Mouse (Mus musculus) midbrain, postnatal 0 days (tissue): ENCODE data around the gene Prlh. TPM values are rescaled to one million over a fixed set of nuclear protein-coding genes. Genes with fewer than 3 reads are reported as not detected.

Source experiments
- ATAC-seq: fragments of 200-750 bp; cut with Nextera tagmentation; 2 replicates; pipeline ENCODE4 v1.8.0; 2017; ENCODE audit warnings: moderate number of reproducible peaks, mild to moderate bottlenecking, moderate TSS enrichment, moderate library complexity; ENCODE audit not compliant: low FRiP score
- DNase-seq: peaks from one replicate; pipeline ENCODE4 v3.0.0-alpha.2; 2015; ENCODE audit warnings: low spot score
- H3K27ac ChIP-seq: fragments of 300-500 bp; sonication (generic); 2 replicates; pipeline ENCODE4 v1.5.1; 2014; ENCODE audit warnings: low read depth, mild to moderate bottlenecking, low read length, mixed read lengths
- H3K27me3 ChIP-seq: fragments of 300-500 bp; sonication (generic); 2 replicates; pipeline ENCODE4 v1.6.1; 2014; ENCODE audit warnings: low read length, control low read depth, mixed read lengths; ENCODE audit not compliant: insufficient read depth
- H3K36me3 ChIP-seq: fragments of 300-500 bp; sonication (generic); 2 replicates; pipeline ENCODE4 v1.6.1; 2014; ENCODE audit warnings: low read length, control low read depth, mixed read lengths; ENCODE audit not compliant: insufficient read depth
- H3K4me1 ChIP-seq: fragments of 300-500 bp; sonication (generic); 2 replicates; pipeline ENCODE4 v1.6.1; 2014; ENCODE audit warnings: mild to moderate bottlenecking, control low read depth, antibody characterized with exemption, low read length, mixed read lengths; ENCODE audit not compliant: insufficient read depth
- H3K4me2 ChIP-seq: fragments of 300-500 bp; sonication (generic); 2 replicates; pipeline ENCODE4 v1.6.1; 2014; ENCODE audit warnings: low read depth, mild to moderate bottlenecking, low read length, mixed read lengths; ENCODE audit not compliant: poor library complexity, severe bottlenecking
- H3K4me3 ChIP-seq: fragments of 300-500 bp; sonication (generic); 2 replicates; pipeline ENCODE4 v1.5.1; 2014; ENCODE audit warnings: low read depth, mild to moderate bottlenecking, low read length, moderate library complexity
- H3K9ac ChIP-seq: fragments of 300-500 bp; sonication (generic); replicated peaks from 2 replicates; pipeline ENCODE4 v1.6.1; 2014; ENCODE audit warnings: mild to moderate bottlenecking, low read length, moderate library complexity, mixed read lengths; ENCODE audit not compliant: poor library complexity, severe bottlenecking
- H3K9me3 ChIP-seq: fragments of 300-500 bp; sonication (generic); 2 replicates; pipeline ENCODE4 v1.6.1; 2016; ENCODE audit warnings: low read length, control low read depth
- CTCF ChIP-seq: IDR thresholded peaks from 2 replicates; pipeline ENCODE4 v1.5.1; 2016; ENCODE audit warnings: antibody characterized with exemption, mild to moderate bottlenecking
- WGBS: fragments of 180-500 bp; shearing (Covaris S2); extraction: QIAGEN DNeasy Blood & Tissue Kit; methylation state at CpG from one replicate; pipeline ENCODE4 v1.1.7; 2014; 5-methylcytosine and 5-hydroxymethylcytosine counted together
- polyA plus RNA-seq: library from polyadenylated mRNA; unstranded; fragments of >200 nt; fragmentation: Nextera tagmentation; extraction: Ambion mirVana; gene quantifications from 2 replicates; pipeline ENCODE4 v1.2.1, GENCODE M21; 2015
- total RNA-seq: library from RNA; depleted of rRNA; stranded (reverse); fragments of >200 nt; gene quantifications from 2 replicates; pipeline ENCODE4 v1.2.3, GENCODE M21; 2014

The Prlh gene
- total and polyA plus RNA-seq, 2 experiments from 2014 or later, result not detected

- no peak overlapping the region for H3K9ac ChIP-seq
- no peaks in the 10 kb centered on the region for H3K27me3 ChIP-seq
- WGBS, result 43% methylated on average over 4 of the region's 4 CpGs
- H3K4me3 ChIP-seq, result no peak overlapping the region
- no peaks in the 10 kb centered on the region for H3K9me3 ChIP-seq
- H3K27ac ChIP-seq, result no peak overlapping the region
- no peak for DNase-seq
- H3K36me3 ChIP-seq, result no peaks in the 10 kb centered on the region
- TF ChIP-seq CTCF, result no peak
- H3K4me1 ChIP-seq, result no peaks in the 10 kb centered on the region
- H3K4me2 ChIP-seq, result no peak overlapping the region
- no peak for ATAC-seq
Measured at GRCm38 (mm10) chr1:90962526-90962925, 9.6 kb downstream of the Prlh start.

GRCm38 (mm10) chr1:90962994-90963393 is 10.1 kb downstream of the Prlh start:
- Histone ChIP-seq H3K36me3 (no peaks in the 10 kb centered on the region), H3K9ac (no peak overlapping the region), H3K27ac (no peak overlapping the region), H3K27me3 (no peaks in the 10 kb centered on the region), H3K9me3 (no peaks in the 10 kb centered on the region), H3K4me1 (no peaks in the 10 kb centered on the region), H3K4me2 (no peak overlapping the region), H3K4me3 (no peak overlapping the region)
- WGBS, result 22% methylated on average over 3 of the region's 3 CpGs
- TF ChIP-seq CTCF, result no peak
- DNase-seq (peak; percentile 22), ATAC-seq (no peak)

- Histone ChIP-seq H3K27ac (no peak overlapping the region), H3K36me3 (no peaks in the 10 kb centered on the region), H3K27me3 (no peaks in the 10 kb centered on the region), H3K4me1 (no peaks in the 10 kb centered on the region), H3K4me2 (no peak overlapping the region), H3K4me3 (no peak overlapping the region), H3K9ac (no peak overlapping the region), H3K9me3 (no peaks in the 10 kb centered on the region)
- DNase-seq, result peak; percentile 73
- no peak for TF ChIP-seq CTCF
- ATAC-seq, result no peak
- 48% methylated on average over 7 of the region's 7 CpGs for WGBS
Measured at GRCm38 (mm10) chr1:90967583-90967982, 14.7 kb downstream of the Prlh start.

- no peak overlapping the region for H3K4me3 ChIP-seq
- H3K27me3 ChIP-seq, result no peaks in the 10 kb centered on the region
- no peak for TF ChIP-seq CTCF
- H3K4me2 ChIP-seq, result no peak overlapping the region
- ATAC-seq (no peak), DNase-seq (no peak)
- H3K27ac ChIP-seq, result no peak overlapping the region
- H3K36me3 ChIP-seq, result no peaks in the 10 kb centered on the region
- no peaks in the 10 kb centered on the region for H3K9me3 ChIP-seq
- no peak overlapping the region for H3K9ac ChIP-seq
- 67% methylated on average over 4 of the region's 4 CpGs for WGBS
- 0 out of 2 replicates have a peak, but pooled peaks cover 3% of the 10 kb centered on the region for H3K4me1 ChIP-seq
Measured at GRCm38 (mm10) chr1:90968649-90969048, 15.7 kb downstream of the Prlh start.

GRCm38 (mm10) chr1:90969347-90969784 is 16.5 kb downstream of the Prlh start, which contains the start of gene Rab17:
Rab17 (minus strand) TSS chr1:90969661.
- DNase-seq (no peak), ATAC-seq (no peak)
- no peak for TF ChIP-seq CTCF
- WGBS, result 46% methylated on average over 9 of the region's 9 CpGs
- no peak within 1 kb of the TSS for H3K9ac ChIP-seq
- H3K36me3 ChIP-seq, result no peaks in the 10 kb centered on the region
- H3K4me2 ChIP-seq, result no peak within 1 kb of the TSS
- 0 out of 2 replicates have a peak, but pooled peaks cover 3% of the 10 kb centered on the region for H3K4me1 ChIP-seq
- H3K4me3 ChIP-seq, result no peak within 1 kb of the TSS
- H3K27me3 ChIP-seq, result no peaks in the 10 kb centered on the region
- no peaks in the 10 kb centered on the region for H3K9me3 ChIP-seq
- no peak within 1 kb of the TSS for H3K27ac ChIP-seq

- Histone ChIP-seq H3K4me3 (no peak overlapping the region), H3K4me1 (peaks cover 6% of the 10 kb centered on the region; the same call in 1 of the 2 replicates), H3K27ac (no peak overlapping the region), H3K9me3 (no peaks in the 10 kb centered on the region), H3K36me3 (no peaks in the 10 kb centered on the region), H3K9ac (no peak overlapping the region), H3K4me2 (no peak overlapping the region), H3K27me3 (no peaks in the 10 kb centered on the region)
- DNase-seq (no peak), ATAC-seq (no peak)
- 79% methylated on average over 10 of the region's 10 CpGs for WGBS
- TF ChIP-seq CTCF, result no peak
Measured at GRCm38 (mm10) chr1:90969881-90970390, 17.0 kb downstream of the Prlh start.
